Mouse (Mus musculus) liver, adult 2 months (tissue): Measurements from ENCODE around the gene Il1r1.

Experiments
- CTCF ChIP-seq: fragments of 200-500 bp; IDR thresholded peaks from 2 replicates; pipeline ENCODE4 v1.5.1; 2011; ENCODE audit warnings: low read depth, low read length, control low read depth
- POLR2A ChIP-seq: fragments of 200-500 bp; IDR thresholded peaks from 2 replicates; pipeline ENCODE4 v1.6.1; 2011; ENCODE audit warnings: low read length, control low read depth; ENCODE audit not compliant: insufficient read depth; ENCODE audit errors: extremely low read depth

DNA sequence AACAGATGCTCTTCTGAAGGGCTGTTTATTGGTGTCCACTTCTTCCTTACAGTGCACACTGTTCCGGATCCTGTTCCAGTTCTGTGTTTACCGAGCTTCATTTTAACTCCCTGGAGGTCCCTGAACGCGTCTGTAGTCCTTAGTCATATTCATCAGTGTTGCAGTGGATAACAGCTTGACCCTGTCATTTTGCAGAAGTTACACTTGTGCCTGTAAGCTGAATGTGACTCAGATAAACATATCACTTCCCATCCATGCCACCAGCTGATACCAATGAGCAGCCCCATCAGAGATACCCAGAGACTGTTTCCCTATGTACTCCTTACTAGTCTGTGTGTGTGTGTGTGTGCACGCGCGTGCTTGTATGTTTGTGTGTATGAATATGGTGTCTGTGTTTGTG, 5.5 kb downstream of the Il1r1 start:
- TF ChIP-seq CTCF = no peak
- TF ChIP-seq POLR2A = no peak
